Mouse (Mus musculus) retina, adult 2 months (tissue): ENCODE data around the gene Ly6g6c.
"Not testable (repeated sequence)": the region's sequence is repeated elsewhere in the genome, so short reads cannot be mapped to it uniquely, and the experiment has no call there.

Experiments used
- DNase-seq: peaks from one replicate; pipeline ENCODE4 v3.0.0-alpha.2; 2012; ENCODE audit warnings: low read depth, low spot score

Gene Ly6g6c

DNA sequence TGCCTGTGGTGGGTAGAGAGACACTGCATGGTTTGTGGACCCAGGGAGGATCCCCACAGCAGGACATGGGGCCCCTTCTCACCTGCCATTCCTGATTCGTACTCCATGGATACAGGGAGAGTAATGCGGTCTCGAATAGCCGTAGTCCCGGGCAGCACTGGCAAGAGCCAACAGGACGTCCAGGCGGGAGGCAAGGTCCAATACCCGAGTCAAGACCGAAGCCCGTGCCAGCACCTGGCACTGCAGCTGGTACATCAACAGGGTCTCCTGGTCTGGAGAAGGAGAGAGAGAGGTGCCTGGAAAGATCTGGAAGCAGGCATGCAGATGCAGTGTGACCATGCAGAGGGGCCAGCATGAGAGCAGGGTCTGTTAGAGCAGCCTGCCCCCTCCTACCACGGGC, 33.9 kb upstream of the Ly6g6c start:
- DNase-seq, result no peak

DNA sequence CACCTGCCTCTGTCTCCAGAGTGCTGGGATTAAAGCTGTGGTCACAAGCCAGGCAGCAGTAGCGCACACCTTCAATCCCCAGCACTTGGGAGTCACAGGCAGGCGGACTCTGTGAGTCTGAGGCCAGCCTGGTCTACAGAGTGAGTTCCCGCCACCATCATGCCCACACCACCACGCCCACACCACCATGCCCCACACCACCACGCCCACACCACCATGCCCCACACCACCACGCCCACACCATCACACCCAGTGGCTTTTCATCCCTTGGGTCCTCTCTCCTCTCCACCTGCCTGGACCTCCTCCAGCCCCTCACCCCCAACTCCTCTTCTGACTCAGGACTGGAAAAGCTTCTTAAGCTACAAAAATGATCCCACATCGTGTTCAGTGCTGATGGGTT, 33.3 kb upstream of the Ly6g6c start:
- no peak for DNase-seq

GRCm38 (mm10) chr17:35032323-35032870, 32.8 kb upstream of the Ly6g6c start:
- no peak for DNase-seq

DNA sequence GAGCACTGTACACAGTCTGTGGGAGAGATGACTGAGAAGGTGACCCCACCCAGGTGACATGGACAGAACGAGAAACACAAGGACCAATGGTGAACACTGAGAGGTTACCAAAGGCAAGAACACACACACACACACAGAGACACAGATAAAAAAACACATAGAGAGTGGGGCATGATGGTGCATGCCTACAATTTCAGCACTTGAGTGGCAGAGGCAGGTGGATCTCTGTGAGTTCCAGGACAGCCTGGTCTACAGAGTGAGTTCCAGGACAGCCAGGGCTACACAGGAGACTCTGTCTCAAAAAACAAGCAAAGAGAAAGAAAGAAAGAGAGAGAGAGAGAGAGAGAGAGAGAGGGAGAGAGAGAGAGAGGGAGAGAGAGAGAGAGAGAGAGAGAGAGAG, 31.5 kb upstream of the Ly6g6c start:
- not testable (repeated sequence) for DNase-seq

DNA sequence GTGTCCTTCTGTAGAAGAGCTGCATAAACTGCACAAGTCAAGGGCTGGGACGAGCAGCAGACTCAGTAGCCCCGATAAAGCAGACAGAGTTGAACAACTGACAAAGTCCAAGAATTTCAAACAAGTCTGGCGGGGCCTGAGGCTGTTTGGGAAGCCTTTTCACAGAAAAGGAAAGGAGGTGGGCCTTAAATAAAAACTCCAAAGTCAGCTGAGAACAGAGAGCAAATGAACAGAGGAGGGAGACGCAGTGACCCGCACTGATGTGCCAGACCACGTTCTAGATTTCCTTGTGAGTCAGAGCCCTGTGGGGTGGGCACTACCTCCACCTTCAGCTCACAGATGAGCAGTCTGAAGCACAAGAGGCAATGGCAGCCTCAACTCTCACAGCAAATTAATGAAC, 30.3 kb upstream of the Ly6g6c start:
- no peak for DNase-seq

DNA sequence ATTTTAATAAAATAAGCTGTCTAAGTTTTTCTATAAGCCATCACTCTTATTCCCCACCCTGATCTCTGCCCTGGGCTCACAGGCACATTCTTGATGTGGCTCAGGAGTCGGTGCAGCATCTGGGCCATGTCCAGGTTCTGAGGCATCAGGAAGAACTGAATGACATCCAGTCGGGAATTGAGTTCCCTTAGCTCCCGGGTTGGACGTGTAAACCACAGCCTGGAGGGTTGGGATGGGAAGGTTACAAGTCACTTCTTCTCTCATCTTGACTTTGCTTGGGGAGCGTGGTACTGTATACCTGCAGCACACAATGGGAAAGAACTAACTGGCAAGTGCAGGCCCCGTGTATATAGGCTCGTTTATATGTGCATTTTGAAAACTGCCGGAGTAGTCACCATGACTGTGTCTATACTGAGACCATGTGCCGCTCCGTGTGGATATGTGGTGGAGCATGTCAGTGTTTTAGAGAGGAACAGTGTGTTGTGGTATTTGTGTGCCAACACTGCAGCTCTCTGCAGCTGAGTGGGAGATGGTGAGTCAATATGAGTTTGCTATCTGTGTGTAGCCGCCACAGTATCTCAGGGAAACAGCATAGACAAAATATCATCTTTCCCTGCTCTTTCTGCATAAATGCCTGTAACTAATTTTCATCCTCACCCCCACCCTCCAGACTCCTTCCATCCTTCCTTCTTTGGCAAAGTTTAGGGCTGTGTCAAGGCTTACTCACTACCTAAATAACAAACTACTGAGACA, 25.9 kb upstream of the Ly6g6c start:
- no peak for DNase-seq

DNA sequence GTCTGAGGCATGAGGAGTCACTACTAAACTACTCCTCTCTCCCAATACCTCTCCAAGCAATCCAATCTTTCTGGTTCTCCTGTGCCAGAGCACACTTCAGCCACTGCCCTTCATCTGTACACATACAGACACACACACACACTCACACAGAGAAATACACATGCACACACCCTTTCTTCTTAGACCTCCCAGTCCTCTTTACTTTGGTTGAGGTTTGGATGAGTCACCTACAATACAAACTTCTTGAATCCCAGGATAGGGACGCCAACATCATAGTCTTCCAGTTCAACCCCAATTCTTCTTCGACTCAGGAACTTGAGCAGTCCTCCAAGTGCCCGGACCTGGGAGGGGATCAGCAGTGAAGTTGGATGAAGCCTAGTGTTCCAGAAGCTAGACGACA, 21.4 kb upstream of the Ly6g6c start:
- DNase-seq, result no peak

DNA sequence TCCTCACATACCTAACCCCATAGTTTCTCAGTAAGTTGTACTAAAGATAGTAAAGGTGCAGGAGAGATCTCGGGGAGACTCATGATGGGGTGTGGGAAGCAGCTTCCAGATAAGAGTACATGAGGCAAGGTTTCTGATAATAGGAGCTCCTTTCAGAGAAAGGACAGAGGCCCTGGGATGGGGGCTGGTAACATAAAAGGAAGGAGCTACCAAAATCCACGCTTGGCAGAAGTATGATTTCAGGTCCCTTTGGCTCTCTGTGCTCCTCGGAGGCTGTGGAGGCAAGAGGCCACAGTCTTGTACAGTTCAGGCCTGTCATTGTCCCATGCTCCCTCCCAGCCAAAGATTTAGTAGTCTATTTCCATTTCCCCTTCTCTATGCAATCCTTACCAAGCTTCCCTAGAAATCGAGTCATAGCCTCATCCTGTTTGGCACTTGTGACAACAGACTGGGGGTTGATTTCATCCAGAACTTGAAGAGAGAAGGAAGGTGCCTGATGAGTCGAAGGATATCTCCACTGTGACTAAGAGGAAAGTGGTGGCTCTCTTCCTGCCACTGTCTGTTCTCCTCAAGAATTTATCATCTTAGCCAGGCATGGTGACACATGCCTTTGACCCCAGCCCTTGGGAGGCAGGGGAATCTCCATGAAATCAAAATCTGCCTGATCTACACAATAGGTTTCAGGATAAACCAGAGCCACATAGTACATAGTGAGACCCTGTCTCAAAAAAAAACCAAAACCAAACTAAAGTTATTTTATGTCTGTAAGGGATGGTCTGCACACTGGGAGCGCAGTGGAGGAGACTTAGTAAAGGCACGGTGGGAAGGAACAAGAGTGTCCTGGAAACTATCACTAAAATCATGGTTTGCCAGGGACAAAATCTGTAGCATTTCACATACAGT, 20.0 kb upstream of the Ly6g6c start:
- no peak for DNase-seq

GRCm38 (mm10) chr17:35045807-35046680, 19.1 kb upstream of the Ly6g6c start:
- DNase-seq, result no peak

DNA sequence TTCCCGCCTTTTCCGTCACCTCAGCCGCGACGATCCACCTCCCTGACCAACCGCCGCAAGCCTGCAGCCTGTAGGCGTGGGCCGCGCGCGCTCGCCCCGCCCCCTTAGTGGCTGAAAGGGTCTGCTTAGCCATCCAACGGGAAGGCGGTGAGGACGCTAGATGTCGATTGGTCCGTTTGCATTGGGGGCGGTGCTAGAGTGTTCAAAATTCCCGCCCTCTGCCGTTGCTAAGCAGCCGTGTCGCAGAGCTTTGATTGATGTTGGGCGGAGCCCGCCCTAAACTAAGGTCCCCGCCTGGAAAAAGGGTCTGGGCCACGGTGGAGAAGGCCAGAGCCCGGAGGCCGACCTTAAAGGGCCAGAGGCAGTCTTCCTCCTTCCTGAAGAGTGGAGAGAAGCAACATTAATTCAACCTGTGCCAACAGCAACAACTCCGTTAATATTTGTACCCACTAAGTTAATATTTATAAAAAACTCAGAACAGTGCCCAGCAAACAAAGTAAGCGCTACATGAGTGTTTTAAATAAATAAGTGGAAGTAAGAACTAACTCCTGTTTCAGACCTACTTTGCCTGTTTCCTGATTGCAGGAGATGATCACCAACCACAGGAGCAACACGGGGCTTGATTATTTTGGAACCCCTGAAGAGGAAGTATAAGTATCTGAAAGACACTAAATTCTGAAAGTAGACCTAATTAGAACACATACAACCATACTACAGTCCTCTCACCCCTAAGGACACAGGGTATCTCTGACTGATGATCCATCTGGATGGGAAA, 18.3 kb upstream of the Ly6g6c start, which contains the start of gene Msh5:
Gene Msh5, minus strand, starts transcription at position 65 of the 775 bp plus-strand sequence.
- DNase-seq, result peak; percentile 85

DNA sequence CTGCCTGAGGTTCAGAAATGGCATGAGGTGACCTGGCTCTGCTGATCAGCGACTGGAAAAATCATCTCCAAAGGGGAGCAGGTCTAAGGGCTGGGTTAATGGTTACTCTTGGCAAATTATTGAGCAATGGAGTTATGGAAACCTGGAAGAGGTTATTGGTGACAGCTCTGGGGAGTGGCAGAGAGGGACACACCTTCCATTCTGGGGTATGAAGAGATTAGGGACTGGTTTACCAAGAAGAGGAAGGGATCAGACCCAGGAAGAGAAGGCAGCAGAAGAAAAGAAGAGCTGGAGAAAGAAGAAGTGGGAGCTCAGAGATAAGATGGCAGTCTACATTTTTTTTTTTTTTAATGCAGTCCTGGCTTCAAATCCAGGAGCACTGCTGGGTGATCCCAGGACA, 17.5 kb upstream of the Ly6g6c start:
- DNase-seq, result no peak

- no peak for DNase-seq
Measured at GRCm38 (mm10) chr17:35048149-35048931, 16.8 kb upstream of the Ly6g6c start.

DNA sequence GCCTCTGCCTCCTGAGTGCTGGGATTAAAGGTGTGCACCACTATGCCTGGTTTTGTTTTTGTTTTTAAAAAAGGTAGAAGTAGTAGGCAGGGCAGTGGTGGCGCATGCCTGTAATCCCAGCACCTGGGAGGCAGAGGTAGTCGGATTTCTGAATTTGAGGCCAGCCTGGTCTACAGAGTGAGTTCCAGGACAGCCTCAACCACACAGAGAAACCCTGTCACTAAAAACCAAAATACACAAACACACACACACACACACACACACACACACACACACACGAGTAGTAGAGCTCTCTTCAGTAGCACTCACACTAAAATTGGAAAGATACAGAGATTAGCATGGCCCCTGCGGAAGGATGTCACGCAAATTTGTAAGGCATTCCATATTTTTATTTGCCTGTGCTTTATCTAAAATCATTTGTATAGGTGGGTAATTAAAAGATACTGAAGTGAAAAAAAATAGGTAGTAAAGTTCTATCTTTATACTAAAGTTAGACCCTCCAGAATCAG, 16.2 kb upstream of the Ly6g6c start:
- DNase-seq, result no peak

- no peak for DNase-seq
Measured at GRCm38 (mm10) chr17:35049561-35050016, 15.6 kb upstream of the Ly6g6c start, which contains the start of gene Clic1. Clic1 (plus strand) TSS chr17:35049966.

DNA sequence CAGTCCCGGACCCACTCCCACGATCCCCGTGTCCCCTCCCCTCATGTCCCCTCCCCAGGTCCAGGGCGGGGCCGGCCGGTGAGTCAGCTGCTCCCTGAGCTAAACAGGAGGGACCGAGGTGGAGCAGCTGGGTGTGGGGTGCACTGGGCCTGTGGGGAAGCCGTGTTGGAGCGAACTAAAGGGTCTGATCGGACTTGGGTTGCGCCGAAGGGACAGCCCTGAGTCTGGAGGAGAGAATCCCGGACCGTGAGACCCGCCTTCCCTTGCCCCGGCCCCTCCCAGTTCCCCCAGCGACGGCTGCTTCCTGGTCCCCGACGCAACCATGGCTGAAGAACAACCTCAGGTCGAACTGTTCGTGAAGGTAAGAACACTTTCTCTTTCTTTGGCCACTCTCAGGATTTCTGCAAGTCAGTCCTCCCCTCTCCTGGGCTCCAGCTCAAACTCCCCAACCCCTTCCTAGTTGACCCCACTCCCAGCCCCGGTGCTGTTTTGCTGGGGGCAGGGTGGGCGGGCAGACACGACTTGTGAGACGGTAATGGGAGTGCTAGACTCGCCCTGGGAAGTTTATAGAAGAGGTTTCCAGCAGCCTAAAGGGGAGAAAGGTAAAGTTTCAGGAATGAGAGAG, 14.9 kb upstream of the Ly6g6c start:
- DNase-seq, result no peak

DNA sequence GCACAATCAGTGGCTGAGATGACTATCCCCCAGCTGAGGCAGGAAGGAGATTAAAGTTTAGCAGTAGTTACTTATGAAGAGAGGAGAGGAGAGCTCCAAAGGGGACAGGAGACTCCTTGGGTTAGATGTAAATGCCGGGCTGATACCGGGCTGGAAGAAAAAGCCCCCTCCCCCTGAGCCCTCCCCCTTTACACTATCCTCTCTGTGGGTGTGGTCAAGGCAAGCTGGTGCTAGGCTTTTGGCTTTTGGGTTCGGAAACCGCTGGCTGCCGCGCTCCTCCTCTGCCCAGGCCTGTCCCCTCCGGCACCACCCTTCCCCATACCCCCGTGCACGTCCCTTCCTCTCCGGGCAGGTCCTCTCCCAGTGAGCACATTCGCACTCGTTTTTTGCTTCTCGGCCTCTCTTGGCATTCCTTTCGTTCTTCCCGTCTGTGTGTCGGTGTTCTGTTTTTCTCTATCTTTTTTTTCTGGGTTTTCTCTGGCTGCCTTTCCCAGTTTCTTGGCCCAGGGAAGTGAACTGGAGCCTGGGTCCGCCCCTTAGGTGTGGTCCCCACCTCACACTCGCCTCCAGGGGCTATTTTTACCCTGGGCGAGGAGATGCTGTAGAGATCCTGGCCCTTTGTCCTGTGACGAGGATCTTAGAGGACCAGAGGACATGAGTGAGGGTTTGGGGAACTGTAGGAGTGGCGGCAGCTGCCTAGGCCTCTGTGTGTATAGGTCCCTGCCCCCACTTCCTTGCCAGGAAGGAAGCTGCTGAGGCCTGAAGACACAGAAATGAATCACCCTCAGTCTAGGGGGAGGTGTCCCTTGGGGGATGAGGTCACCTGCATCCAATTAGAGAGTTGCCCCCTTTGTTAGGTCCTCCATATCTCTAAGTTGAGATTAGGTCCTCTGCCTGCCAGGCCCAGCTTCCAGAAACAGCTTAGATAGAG, 13.8 kb upstream of the Ly6g6c start:
- DNase-seq, result no peak

DNA sequence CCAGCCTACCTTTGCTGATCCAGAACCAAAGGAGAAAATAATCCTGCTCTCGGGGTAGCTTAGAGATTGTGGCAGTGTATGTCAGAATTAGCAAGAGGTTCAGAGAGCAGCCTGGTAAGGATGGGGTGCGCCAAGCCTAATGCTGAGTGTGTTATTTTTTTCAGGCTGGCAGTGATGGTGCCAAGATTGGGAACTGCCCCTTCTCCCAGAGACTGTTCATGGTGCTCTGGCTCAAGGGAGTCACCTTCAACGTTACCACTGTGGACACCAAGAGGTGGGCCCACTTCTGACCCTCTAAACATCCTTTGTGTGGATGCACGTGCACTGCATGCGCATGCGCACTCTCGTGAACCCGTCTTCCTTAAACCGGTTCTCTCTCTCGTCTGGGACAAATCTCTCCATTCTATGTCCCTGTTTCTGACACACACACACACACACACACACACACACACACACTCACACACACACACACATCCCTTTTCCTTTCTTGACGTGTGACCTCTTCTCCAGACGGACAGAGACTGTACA, 12.9 kb upstream of the Ly6g6c start:
- DNase-seq, result no peak
